Mouse (Mus musculus): Measurements from ENCODE around the gene Dnajb3. TPM values are rescaled to one million over a fixed set of nuclear protein-coding genes. Genes with fewer than 3 reads are reported as not detected.

The Dnajb3 gene
- polyA plus RNA-seq, 1 experiment from 2014 or later: 12.4 TPM

- Histone ChIP-seq H3K9ac (replicated peaks; ENCODE audit: low read depth, low read length) (no peak overlapping the region), H3K36me3 (ENCODE audit: control insufficient read depth, insufficient read depth, low read length) (no peaks in the 10 kb centered on the region), H3K27ac (ENCODE audit: low read depth, low read length) (no peak overlapping the region), H3K4me2 (ENCODE audit: low read depth, low read length) (no peak overlapping the region), H3K4me3 (ENCODE audit: low read depth, low read length) (no peak overlapping the region), H3K9me3 (ENCODE audit: control insufficient read depth, low read length) (peaks cover 93% of the 10 kb centered on the region), H3K4me1 (ENCODE audit: control insufficient read depth, insufficient read depth, low read length) (no peaks in the 10 kb centered on the region), H3K27me3 (ENCODE audit: control insufficient read depth, insufficient read depth, low read length) (no peaks in the 10 kb centered on the region)
- WGBS: 79% methylated on average over 6 of the region's 6 CpGs
- ATAC-seq (ENCODE audit: low read depth): no peak
Measured at GRCm38 (mm10) chr1:88245881-88246280, 40.3 kb upstream of the Dnajb3 start.

GRCm38 (mm10) chr1:88243861-88244260 is 38.3 kb upstream of the Dnajb3 start:
- 67% methylated on average over 5 of the region's 5 CpGs for WGBS
- Histone ChIP-seq H3K4me2 (ENCODE audit: low read depth, low read length) (no peak overlapping the region), H3K4me3 (ENCODE audit: low read depth, low read length) (no peak overlapping the region), H3K9me3 (ENCODE audit: control insufficient read depth, low read length) (peaks cover 93% of the 10 kb centered on the region), H3K27ac (ENCODE audit: low read depth, low read length) (no peak overlapping the region), H3K4me1 (ENCODE audit: control insufficient read depth, insufficient read depth, low read length) (no peaks in the 10 kb centered on the region), H3K36me3 (ENCODE audit: control insufficient read depth, insufficient read depth, low read length) (no peaks in the 10 kb centered on the region), H3K27me3 (ENCODE audit: control insufficient read depth, insufficient read depth, low read length) (no peaks in the 10 kb centered on the region), H3K9ac (replicated peaks; ENCODE audit: low read depth, low read length) (no peak overlapping the region)
- ATAC-seq (ENCODE audit: low read depth): no peak

- Histone ChIP-seq H3K4me1 (ENCODE audit: control insufficient read depth, insufficient read depth, low read length) (no peaks in the 10 kb centered on the region), H3K27me3 (ENCODE audit: control insufficient read depth, insufficient read depth, low read length) (no peaks in the 10 kb centered on the region), H3K9me3 (ENCODE audit: control insufficient read depth, low read length) (peaks cover 85% of the 10 kb centered on the region), H3K4me3 (ENCODE audit: low read depth, low read length) (no peak overlapping the region), H3K9ac (replicated peaks; ENCODE audit: low read depth, low read length) (no peak overlapping the region), H3K36me3 (ENCODE audit: control insufficient read depth, insufficient read depth, low read length) (no peaks in the 10 kb centered on the region), H3K4me2 (ENCODE audit: low read depth, low read length) (no peak overlapping the region), H3K27ac (ENCODE audit: low read depth, low read length) (no peak overlapping the region)
- WGBS: 78% methylated on average over 4 of the region's 4 CpGs
- no peak; the same call in 1 of the 2 replicates for ATAC-seq (ENCODE audit: low read depth)
Measured at GRCm38 (mm10) chr1:88240579-88240978, 35.0 kb upstream of the Dnajb3 start.

GRCm38 (mm10) chr1:88240072-88240471 is 34.5 kb upstream of the Dnajb3 start:
- peaks cover 85% of the 10 kb centered on the region for H3K9me3 ChIP-seq (ENCODE audit: control insufficient read depth, low read length)
- no peak overlapping the region for H3K27ac ChIP-seq (ENCODE audit: low read depth, low read length)
- no peak for ATAC-seq (ENCODE audit: low read depth)
- H3K36me3 ChIP-seq (ENCODE audit: control insufficient read depth, insufficient read depth, low read length): no peaks in the 10 kb centered on the region
- H3K4me2 ChIP-seq (ENCODE audit: low read depth, low read length): no peak overlapping the region
- no peaks in the 10 kb centered on the region for H3K4me1 ChIP-seq (ENCODE audit: control insufficient read depth, insufficient read depth, low read length)
- WGBS: 73% methylated on average over 5 of the region's 5 CpGs
- H3K27me3 ChIP-seq (ENCODE audit: control insufficient read depth, insufficient read depth, low read length): no peaks in the 10 kb centered on the region
- H3K4me3 ChIP-seq (ENCODE audit: low read depth, low read length): no peak overlapping the region
- no peak overlapping the region for H3K9ac ChIP-seq (replicated peaks; ENCODE audit: low read depth, low read length)

GRCm38 (mm10) chr1:88238771-88239170 is 33.2 kb upstream of the Dnajb3 start:
- 76% methylated on average over 6 of the region's 6 CpGs for WGBS
- Histone ChIP-seq H3K4me2 (ENCODE audit: low read depth, low read length) (no peak overlapping the region), H3K4me3 (ENCODE audit: low read depth, low read length) (no peak overlapping the region), H3K9ac (replicated peaks; ENCODE audit: low read depth, low read length) (no peak overlapping the region), H3K9me3 (ENCODE audit: control insufficient read depth, low read length) (peaks cover 86% of the 10 kb centered on the region), H3K27me3 (ENCODE audit: control insufficient read depth, insufficient read depth, low read length) (no peaks in the 10 kb centered on the region), H3K4me1 (ENCODE audit: control insufficient read depth, insufficient read depth, low read length) (no peaks in the 10 kb centered on the region), H3K27ac (ENCODE audit: low read depth, low read length) (no peak overlapping the region), H3K36me3 (ENCODE audit: control insufficient read depth, insufficient read depth, low read length) (no peaks in the 10 kb centered on the region)
- ATAC-seq (ENCODE audit: low read depth): no peak

GRCm38 (mm10) chr1:88237311-88237710 is 31.7 kb upstream of the Dnajb3 start:
- H3K9me3 ChIP-seq (ENCODE audit: control insufficient read depth, low read length): peaks cover 88% of the 10 kb centered on the region
- ATAC-seq (ENCODE audit: low read depth): no peak
- H3K4me3 ChIP-seq (ENCODE audit: low read depth, low read length): no peak overlapping the region
- H3K27ac ChIP-seq (ENCODE audit: low read depth, low read length): no peak overlapping the region
- no peak overlapping the region for H3K4me2 ChIP-seq (ENCODE audit: low read depth, low read length)
- no peaks in the 10 kb centered on the region for H3K36me3 ChIP-seq (ENCODE audit: control insufficient read depth, insufficient read depth, low read length)
- no peak overlapping the region for H3K9ac ChIP-seq (replicated peaks; ENCODE audit: low read depth, low read length)
- WGBS: 85% methylated on average over 5 of the region's 5 CpGs
- no peaks in the 10 kb centered on the region for H3K27me3 ChIP-seq (ENCODE audit: control insufficient read depth, insufficient read depth, low read length)
- H3K4me1 ChIP-seq (ENCODE audit: control insufficient read depth, insufficient read depth, low read length): no peaks in the 10 kb centered on the region

GRCm38 (mm10) chr1:88235894-88236415 is 30.4 kb upstream of the Dnajb3 start:
- Histone ChIP-seq H3K36me3 (ENCODE audit: control insufficient read depth, insufficient read depth, low read length) (no peaks in the 10 kb centered on the region), H3K9ac (replicated peaks; ENCODE audit: low read depth, low read length) (no peak overlapping the region), H3K9me3 (ENCODE audit: control insufficient read depth, low read length) (peaks cover 91% of the 10 kb centered on the region), H3K4me1 (ENCODE audit: control insufficient read depth, insufficient read depth, low read length) (no peaks in the 10 kb centered on the region), H3K4me2 (ENCODE audit: low read depth, low read length) (no peak overlapping the region), H3K27me3 (ENCODE audit: control insufficient read depth, insufficient read depth, low read length) (no peaks in the 10 kb centered on the region), H3K27ac (ENCODE audit: low read depth, low read length) (no peak overlapping the region), H3K4me3 (ENCODE audit: low read depth, low read length) (no peak overlapping the region)
- no peak for ATAC-seq (ENCODE audit: low read depth)
- WGBS: 69% methylated on average over 4 of the region's 4 CpGs

- H3K9ac ChIP-seq (replicated peaks; ENCODE audit: low read depth, low read length): no peak overlapping the region
- ATAC-seq (ENCODE audit: low read depth): no peak
- H3K4me2 ChIP-seq (ENCODE audit: low read depth, low read length): no peak overlapping the region
- H3K27me3 ChIP-seq (ENCODE audit: control insufficient read depth, insufficient read depth, low read length): no peaks in the 10 kb centered on the region
- H3K36me3 ChIP-seq (ENCODE audit: control insufficient read depth, insufficient read depth, low read length): no peaks in the 10 kb centered on the region
- no peaks in the 10 kb centered on the region for H3K4me1 ChIP-seq (ENCODE audit: control insufficient read depth, insufficient read depth, low read length)
- H3K27ac ChIP-seq (ENCODE audit: low read depth, low read length): no peak overlapping the region
- peaks cover 90% of the 10 kb centered on the region for H3K9me3 ChIP-seq (ENCODE audit: control insufficient read depth, low read length)
- 67% methylated on average over 11 of the region's 11 CpGs for WGBS
- H3K4me3 ChIP-seq (ENCODE audit: low read depth, low read length): no peak overlapping the region
Measured at GRCm38 (mm10) chr1:88235046-88235893, 29.7 kb upstream of the Dnajb3 start.

- 45% methylated on average over 5 of the region's 5 CpGs for WGBS
- no peak overlapping the region for H3K4me3 ChIP-seq (ENCODE audit: low read depth, low read length)
- H3K27me3 ChIP-seq (ENCODE audit: control insufficient read depth, insufficient read depth, low read length): no peaks in the 10 kb centered on the region
- no peak for ATAC-seq (ENCODE audit: low read depth)
- H3K9me3 ChIP-seq (ENCODE audit: control insufficient read depth, low read length): peaks cover 90% of the 10 kb centered on the region
- H3K4me2 ChIP-seq (ENCODE audit: low read depth, low read length): no peak overlapping the region
- H3K27ac ChIP-seq (ENCODE audit: low read depth, low read length): no peak overlapping the region
- no peaks in the 10 kb centered on the region for H3K4me1 ChIP-seq (ENCODE audit: control insufficient read depth, insufficient read depth, low read length)
- H3K9ac ChIP-seq (replicated peaks; ENCODE audit: low read depth, low read length): no peak overlapping the region
- no peaks in the 10 kb centered on the region for H3K36me3 ChIP-seq (ENCODE audit: control insufficient read depth, insufficient read depth, low read length)
Measured at GRCm38 (mm10) chr1:88234646-88235045, 29.1 kb upstream of the Dnajb3 start.

Data from neural tube, embryonic 14.5 days (tissue).